Mouse (Mus musculus): ENCODE results near the gene Hist2h2bb.

DNA sequence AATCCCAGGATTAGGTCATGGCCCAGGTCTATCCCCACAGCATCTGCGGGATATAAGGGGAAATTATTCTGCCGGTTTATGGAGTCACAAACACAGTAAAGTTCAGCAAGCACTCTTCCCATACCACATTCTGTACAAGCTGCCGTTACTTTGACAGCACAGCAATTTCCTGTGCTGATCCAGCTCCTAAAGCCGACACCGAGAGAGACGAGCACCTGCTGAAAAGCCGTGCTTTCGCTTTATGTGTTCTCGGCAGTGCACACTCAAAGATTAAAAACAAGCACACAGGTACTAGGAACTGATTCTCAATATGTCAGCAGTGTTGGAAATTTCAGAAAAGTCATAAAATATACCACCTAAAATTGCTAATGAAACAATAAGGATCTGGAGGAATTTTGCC is 37.0 kb downstream of the Hist2h2bb start:
- TF ChIP-seq CTCF (IDR thresholded peaks at IDR 0.05; ENCODE audit: borderline replicate concordance, insufficient read depth, low read length) (no peak), POLR2A (IDR thresholded peaks at IDR 0.05; ENCODE audit: low read depth, low read length) (no peak)
